Mouse (Mus musculus) adrenal gland, adult 18-20 months (tissue): Measurements from ENCODE around the gene Sesn2. TPM values are rescaled to one million over a fixed set of nuclear protein-coding genes. Genes with fewer than 3 reads are reported as not detected.

Experiments
- DNase-seq, 2 experiments: peaks; one replicate each; pipeline ENCODE4 v3.0.0; 2021 to 2022; ENCODE audit warnings: low spot score in 2 of 2
- total RNA-seq, 2 experiments: library from RNA; stranded (reverse); gene quantifications; 1 replicate in 1 of 2; 2 replicates in 1 of 2; pipeline ENCODE4 v1.2.3; 2021

The Sesn2 gene
- total RNA-seq, 2 experiments from 2014 or later, result 20.5 to 21.5 TPM

GRCm38 (mm10) chr4:132515369-132516155 is 5.3 kb upstream of the Sesn2 start:
- peak; percentile 73 to 74 for DNase-seq

- peak; percentile 88 for DNase-seq
Observed at GRCm38 (mm10) chr4:132514555-132515135, 4.3 kb upstream of the Sesn2 start.

GRCm38 (mm10) chr4:132513395-132514273 is 3.3 kb upstream of the Sesn2 start:
- DNase-seq, result no peak

GRCm38 (mm10) chr4:132512080-132512479 is 1.8 kb upstream of the Sesn2 start:
- DNase-seq, result no peak

- peak; percentile 64 to 70 for DNase-seq
Observed at GRCm38 (mm10) chr4:132509621-132510296, 542 bp downstream of the Sesn2 start.

- DNase-seq, result no peak
Observed at GRCm38 (mm10) chr4:132507210-132507609, 3.1 kb downstream of the Sesn2 start.

GRCm38 (mm10) chr4:132506250-132506649 is 4.1 kb downstream of the Sesn2 start:
- DNase-seq, result no peak

GRCm38 (mm10) chr4:132505800-132506199 is 4.5 kb downstream of the Sesn2 start:
- no peak for DNase-seq

GRCm38 (mm10) chr4:132505034-132505738 is 5.1 kb downstream of the Sesn2 start:
- DNase-seq, result no peak

- no peak for DNase-seq
Observed at GRCm38 (mm10) chr4:132503344-132503743, 7.0 kb downstream of the Sesn2 start.

- no peak for DNase-seq
Observed at GRCm38 (mm10) chr4:132501639-132502038, 8.7 kb downstream of the Sesn2 start.

GRCm38 (mm10) chr4:132494271-132494918 is 15.9 kb downstream of the Sesn2 start:
- DNase-seq, result no peak

- DNase-seq, result no peak
Observed at GRCm38 (mm10) chr4:132492178-132493060, 17.9 kb downstream of the Sesn2 start.

- peak in 1 of 2 experiments; percentile 50 for DNase-seq
Observed at GRCm38 (mm10) chr4:132491748-132492147, 18.6 kb downstream of the Sesn2 start.

- DNase-seq, result no peak
Observed at GRCm38 (mm10) chr4:132491057-132491456, 19.2 kb downstream of the Sesn2 start.

- DNase-seq, result no peak
Observed at GRCm38 (mm10) chr4:132490273-132491010, 19.9 kb downstream of the Sesn2 start.

- no peak for DNase-seq
Observed at GRCm38 (mm10) chr4:132488976-132489375, 21.3 kb downstream of the Sesn2 start.

GRCm38 (mm10) chr4:132488521-132488920 is 21.8 kb downstream of the Sesn2 start:
- no peak for DNase-seq
